Mouse (Mus musculus) heart, adult 2 months (tissue): ENCODE measurements at regions not wholly inside any gene's neighbourhood (a gene's known extent, or its start where the extent isn't known, plus 50 kb on each side); places are given as distances from the start of the nearest gene placed in this dataset.

ENCODE experiments used
- DNase-seq, 2 experiments: peaks; one replicate each; pipeline ENCODE4 v3.0.0; 2021
- H3K27ac ChIP-seq: fragments of 200-600 bp; 2 replicates; pipeline ENCODE4 v1.8.1; 2022
- H3K27me3 ChIP-seq: fragments of 200-500 bp; 2 replicates; pipeline ENCODE4 v1.6.1; 2012; ENCODE audit warnings: mild to moderate bottlenecking, low read length, inconsistent platforms, mixed read lengths; ENCODE audit not compliant: control insufficient read depth, insufficient read depth
- H3K36me3 ChIP-seq: fragments of 200-500 bp; 2 replicates; pipeline ENCODE4 v1.6.1; 2012; ENCODE audit warnings: low read length, inconsistent platforms; ENCODE audit not compliant: control insufficient read depth, insufficient read depth
- H3K4me1 ChIP-seq: fragments of 200-500 bp; 2 replicates; pipeline ENCODE4 v1.6.1; 2011; ENCODE audit warnings: low read length; ENCODE audit not compliant: control insufficient read depth, insufficient read depth
- H3K4me3 ChIP-seq: fragments of 200-600 bp; 2 replicates; pipeline ENCODE4 v1.8.1; 2022
- H3K79me2 ChIP-seq: fragments of 200-500 bp; replicated peaks from 2 replicates; pipeline ENCODE4 v1.6.1; 2012; ENCODE audit warnings: mild to moderate bottlenecking, inconsistent platforms, low read length, moderate library complexity, mixed read lengths; ENCODE audit not compliant: control insufficient read depth, insufficient read depth
- H3K9ac ChIP-seq: fragments of 200-500 bp; 2 replicates; pipeline ENCODE4 v1.6.1; 2012; ENCODE audit warnings: low read depth, mild to moderate bottlenecking, control low read depth, inconsistent platforms, low read length, mixed read lengths
- CTCF ChIP-seq: fragments of 200-600 bp; IDR thresholded peaks from 2 replicates; pipeline ENCODE4 v1.8.1; 2022; ENCODE audit warnings: antibody characterized with exemption, mild to moderate bottlenecking, moderate library complexity
- EP300 ChIP-seq: fragments of 200-500 bp; IDR thresholded peaks from 2 replicates; pipeline ENCODE4 v1.6.1; 2011; ENCODE audit warnings: low read depth, low read length, control low read depth; ENCODE audit not compliant: insufficient read depth
- POLR2A ChIP-seq: fragments of 200-500 bp; IDR thresholded peaks from 2 replicates; pipeline ENCODE4 v1.6.1; 2011; ENCODE audit warnings: mild to moderate bottlenecking, low read depth, low read length, control low read depth; ENCODE audit not compliant: insufficient read depth
- WGBS: fragments of 180-500 bp; shearing (Covaris S2); methylation state at CpG from one replicate; pipeline ENCODE4 v1.1.7; 2018; 5-methylcytosine and 5-hydroxymethylcytosine counted together
- intact Hi-C: fragments of 180-260 bp; cut with DNase I; formaldehyde crosslinking; loops from one replicate; pipeline ENCODE4 v1.15.1; 2025

GRCm38 (mm10) chr3:17786721-17787442 is 161.3 kb upstream of the Cypt12 start:
- peaks cover 10% of the 10 kb centered on the region for H3K27me3 ChIP-seq
- WGBS, result 11% methylated on average over 35 of the region's 35 CpGs
- intact Hi-C loops, result loop anchor here (10.0 kb wide), 1 partner anchor 172 kb away; no protein-coding TSS in a partner anchor
- no peaks in the 10 kb centered on the region for H3K36me3 ChIP-seq
- H3K4me3 ChIP-seq, result no peak overlapping the region
- no peak for TF ChIP-seq EP300
- no peak for TF ChIP-seq POLR2A
- no peak for TF ChIP-seq CTCF
- no peaks in the 10 kb centered on the region for H3K79me2 ChIP-seq
- no peak overlapping the region for H3K9ac ChIP-seq
- no peaks in the 10 kb centered on the region for H3K4me1 ChIP-seq
- no peak for DNase-seq
- H3K27ac ChIP-seq, result no peak overlapping the region

DNA sequence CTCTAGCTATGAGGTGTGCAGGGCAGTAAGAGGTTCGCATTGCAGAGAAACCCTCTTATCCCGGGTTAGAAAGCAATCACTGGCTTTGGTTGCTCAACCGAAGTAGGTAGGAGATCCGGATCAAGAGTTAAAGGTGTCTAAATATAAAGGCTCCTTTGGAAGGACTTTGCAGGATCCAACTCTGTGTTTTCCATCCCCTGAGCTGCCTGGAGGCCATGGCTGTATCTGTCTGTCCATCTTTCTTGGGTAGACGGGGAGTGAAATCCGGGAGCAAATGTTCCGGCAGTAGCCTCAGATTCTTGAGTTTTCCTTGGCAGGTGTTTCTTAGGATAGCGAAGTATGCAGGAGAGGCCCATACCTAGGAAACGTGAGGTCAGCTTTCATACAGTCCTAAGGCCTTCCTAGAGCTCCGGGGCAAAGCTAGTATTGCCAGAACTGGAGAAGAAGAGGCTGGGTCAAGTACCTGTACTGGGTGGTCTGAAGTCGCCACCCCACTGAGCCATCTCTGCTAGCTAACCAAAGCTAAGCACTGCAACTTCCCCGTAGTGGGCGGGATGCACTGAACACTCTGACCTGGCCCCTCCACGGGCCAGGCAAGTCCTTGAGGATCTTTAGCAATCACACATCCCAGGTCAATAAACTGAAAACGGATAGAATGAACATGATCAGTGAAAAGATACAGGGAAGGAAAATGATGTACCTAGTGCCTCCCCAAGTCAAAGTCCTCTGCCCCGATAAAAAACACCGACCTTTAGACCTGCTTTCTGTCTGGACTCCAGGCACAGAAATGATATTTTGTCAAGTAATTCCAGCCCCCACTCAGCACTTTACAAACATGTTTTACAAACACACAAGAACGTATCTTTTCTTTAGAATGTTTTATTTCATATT is 160.5 kb upstream of the Cypt12 start:
- intact Hi-C loops, result loop anchor here (10.0 kb wide), 1 partner anchor 173 kb away; no protein-coding TSS in a partner anchor
- Histone ChIP-seq H3K27ac (no peak overlapping the region), H3K27me3 (peaks cover 10% of the 10 kb centered on the region), H3K36me3 (no peaks in the 10 kb centered on the region), H3K4me3 (no peak overlapping the region), H3K9ac (no peak overlapping the region), H3K4me1 (no peaks in the 10 kb centered on the region), H3K79me2 (no peaks in the 10 kb centered on the region)
- WGBS, result 31% methylated on average over 18 of the region's 18 CpGs
- DNase-seq, result no peak
- no peak for TF ChIP-seq CTCF
- TF ChIP-seq POLR2A, result no peak
- TF ChIP-seq EP300, result no peak

DNA sequence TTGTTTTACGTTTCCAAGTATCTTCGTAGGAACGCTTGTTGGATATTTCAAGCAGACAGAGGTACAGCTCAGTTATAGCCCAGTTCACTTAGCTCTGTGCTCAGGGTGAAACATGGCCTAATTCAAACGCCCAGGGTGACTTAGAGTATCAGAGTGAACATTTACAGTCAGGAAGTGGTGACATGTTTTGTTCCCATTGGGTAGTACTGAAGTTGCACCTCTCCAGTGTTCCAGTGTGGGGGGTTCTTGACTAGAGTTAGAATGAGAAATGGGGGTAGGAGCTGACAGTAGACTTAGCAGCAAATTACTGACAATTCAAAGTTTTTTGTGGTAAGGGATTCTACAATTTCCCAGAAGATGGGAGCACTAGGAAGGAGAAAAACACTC is 159.9 kb upstream of the Cypt12 start:
- Histone ChIP-seq H3K27me3 (peaks cover 10% of the 10 kb centered on the region), H3K36me3 (no peaks in the 10 kb centered on the region), H3K9ac (no peak overlapping the region), H3K79me2 (no peaks in the 10 kb centered on the region), H3K27ac (no peak overlapping the region), H3K4me3 (no peak overlapping the region), H3K4me1 (no peaks in the 10 kb centered on the region)
- intact Hi-C loops, result loop anchor here (10.0 kb wide), 1 partner anchor 174 kb away; no protein-coding TSS in a partner anchor
- 48% methylated on average over 4 of the region's 4 CpGs for WGBS
- no peak for DNase-seq
- TF ChIP-seq EP300 (no peak), POLR2A (no peak), CTCF (no peak)

GRCm38 (mm10) chr3:17788778-17789299 is 159.4 kb upstream of the Cypt12 start:
- no peaks in the 10 kb centered on the region for H3K36me3 ChIP-seq
- intact Hi-C loops, result loop anchor here (10.0 kb wide), 1 partner anchor 174 kb away; no protein-coding TSS in a partner anchor
- H3K9ac ChIP-seq, result no peak overlapping the region
- no peaks in the 10 kb centered on the region for H3K79me2 ChIP-seq
- TF ChIP-seq CTCF (no peak), POLR2A (no peak), EP300 (no peak)
- no peak for DNase-seq
- H3K27ac ChIP-seq, result no peak overlapping the region
- no peak overlapping the region for H3K4me3 ChIP-seq
- H3K4me1 ChIP-seq, result no peaks in the 10 kb centered on the region
- H3K27me3 ChIP-seq, result peaks cover 12% of the 10 kb centered on the region
- 42% methylated on average over 3 of the region's 3 CpGs for WGBS

GRCm38 (mm10) chr3:17789454-17790196 is 158.6 kb upstream of the Cypt12 start:
- 13% methylated on average over 9 of the region's 9 CpGs for WGBS
- H3K27me3 ChIP-seq, result peaks cover 14% of the 10 kb centered on the region
- no peak for TF ChIP-seq CTCF
- TF ChIP-seq EP300, result no peak
- TF ChIP-seq POLR2A, result no peak
- no peak for DNase-seq
- no peak overlapping the region for H3K4me3 ChIP-seq
- no peak overlapping the region for H3K27ac ChIP-seq
- H3K9ac ChIP-seq, result no peak overlapping the region
- no peaks in the 10 kb centered on the region for H3K4me1 ChIP-seq
- no peaks in the 10 kb centered on the region for H3K36me3 ChIP-seq
- no peaks in the 10 kb centered on the region for H3K79me2 ChIP-seq
- intact Hi-C loops, result loop anchor here (10.0 kb wide), 2 partner anchors 175 to 975 kb away; no protein-coding TSS in a partner anchor
